Mouse (Mus musculus): Measurements from ENCODE around the gene Clasp2. TPM values are rescaled to one million over a fixed set of nuclear protein-coding genes. Genes with fewer than 3 reads are reported as not detected.
"Not testable (repeated sequence)": the region's sequence is repeated elsewhere in the genome, so short reads cannot be mapped to it uniquely, and the experiment has no call there.

Gene Clasp2
- polyA plus RNA-seq (2015; fragmentation: Nextera tagmentation; extraction: Ambion mirVana): 113 and 117 TPM in 2 replicates

- Histone ChIP-seq H3K27ac (peak within 1 kb of the TSS; percentile 74), H3K4me2 (peak within 1 kb of the TSS; percentile 86), H3K4me1 (replicated peaks) (peaks cover 24% of the 10 kb centered on the region), H3K4me3 (peak within 1 kb of the TSS; percentile 93), H3K9me3 (no peaks in the 10 kb centered on the region), H3K36me3 (no peaks in the 10 kb centered on the region), H3K9ac (peak within 1 kb of the TSS; percentile 79), H3K27me3 (no peaks in the 10 kb centered on the region)
- WGBS: 0% methylated on average over 63 of the region's 63 CpGs
- peak; percentile 95 for ATAC-seq (ENCODE audit: low FRiP score)
These were observed at the start of gene Clasp2 for GRCm38 (mm10) chr9:113741108-113741636. Clasp2 (plus strand) TSS chr9:113741473.

- Histone ChIP-seq H3K27ac (no peak overlapping the region), H3K4me3 (no peak overlapping the region), H3K9me3 (no peaks in the 10 kb centered on the region), H3K9ac (no peak overlapping the region), H3K4me2 (no peak overlapping the region), H3K36me3 (peaks cover 14% of the 10 kb centered on the region), H3K4me1 (replicated peaks) (peaks cover 23% of the 10 kb centered on the region), H3K27me3 (no peaks in the 10 kb centered on the region)
- 92% methylated on average over 5 of the region's 5 CpGs for WGBS
- no peak for ATAC-seq (ENCODE audit: low FRiP score)
These were observed 39.7 kb upstream of the Clasp2 start for GRCm38 (mm10) chr9:113701441-113702160.

- Histone ChIP-seq H3K4me3 (peak overlapping the region; percentile 99; the same call in 1 of the 2 replicates), H3K36me3 (no peaks in the 10 kb centered on the region), H3K27me3 (no peaks in the 10 kb centered on the region), H3K9me3 (no peaks in the 10 kb centered on the region), H3K9ac (peak overlapping the region; percentile 97), H3K4me1 (replicated peaks) (peaks cover 32% of the 10 kb centered on the region), H3K4me2 (peak overlapping the region; percentile 91), H3K27ac (no peak overlapping the region)
- ATAC-seq (ENCODE audit: low FRiP score): no peak
- WGBS: 81% methylated on average over 2 of the region's 2 CpGs
These were observed 35.2 kb upstream of the Clasp2 start for GRCm38 (mm10) chr9:113706108-113706507.

- Histone ChIP-seq H3K27me3 (no peaks in the 10 kb centered on the region), H3K4me3 (peak overlapping the region; percentile 99), H3K4me1 (replicated peaks) (peaks cover 32% of the 10 kb centered on the region), H3K9me3 (no peaks in the 10 kb centered on the region), H3K9ac (peak overlapping the region; percentile 97), H3K27ac (no peak overlapping the region), H3K36me3 (no peaks in the 10 kb centered on the region), H3K4me2 (peak overlapping the region; percentile 91)
- ATAC-seq (ENCODE audit: low FRiP score): no peak
- WGBS: 70% methylated on average over 9 of the region's 9 CpGs
These were observed 34.4 kb upstream of the Clasp2 start for GRCm38 (mm10) chr9:113706841-113707240.

GRCm38 (mm10) chr9:113707481-113708360 is 33.6 kb upstream of the Clasp2 start, which contains the start of gene Pdcd6ip:
Pdcd6ip (minus strand) TSS chr9:113708259.
- Histone ChIP-seq H3K4me1 (replicated peaks) (peaks cover 32% of the 10 kb centered on the region), H3K27me3 (no peaks in the 10 kb centered on the region), H3K9ac (peak within 1 kb of the TSS; percentile 97), H3K9me3 (no peaks in the 10 kb centered on the region), H3K4me3 (peak within 1 kb of the TSS; percentile 99), H3K27ac (peak within 1 kb of the TSS; percentile 85), H3K4me2 (peak within 1 kb of the TSS; percentile 91), H3K36me3 (no peaks in the 10 kb centered on the region)
- WGBS: 2% methylated on average over 67 of the region's 77 CpGs
- ATAC-seq (ENCODE audit: low FRiP score): peak; percentile 93

GRCm38 (mm10) chr9:113708361-113709280 is 32.7 kb upstream of the Clasp2 start:
- 60% methylated on average over 19 of the region's 19 CpGs for WGBS
- Histone ChIP-seq H3K36me3 (no peaks in the 10 kb centered on the region), H3K27ac (peak overlapping the region; percentile 85), H3K9me3 (no peaks in the 10 kb centered on the region), H3K4me2 (peak overlapping the region; percentile 91), H3K27me3 (no peaks in the 10 kb centered on the region), H3K9ac (peak overlapping the region; percentile 97), H3K4me1 (replicated peaks) (peaks cover 32% of the 10 kb centered on the region), H3K4me3 (peak overlapping the region; percentile 99)
- ATAC-seq (ENCODE audit: low FRiP score): peak; percentile 70

- no peak overlapping the region for H3K27ac ChIP-seq
- no peaks in the 10 kb centered on the region for H3K9me3 ChIP-seq
- no peaks in the 10 kb centered on the region for H3K36me3 ChIP-seq
- H3K4me2 ChIP-seq: no peak overlapping the region
- 79% methylated on average over 12 of the region's 12 CpGs for WGBS
- no peak overlapping the region for H3K9ac ChIP-seq
- ATAC-seq (ENCODE audit: low FRiP score): no peak
- no peak overlapping the region for H3K4me3 ChIP-seq
- 0 out of 2 replicates have a peak, but pooled peaks cover 3% of the 10 kb centered on the region for H3K27me3 ChIP-seq
- peaks cover 16% of the 10 kb centered on the region for H3K4me1 ChIP-seq (replicated peaks)
These were observed 30.4 kb upstream of the Clasp2 start for GRCm38 (mm10) chr9:113710871-113711270.

- 41% methylated on average over 5 of the region's 5 CpGs for WGBS
- H3K36me3 ChIP-seq: no peaks in the 10 kb centered on the region
- no peak overlapping the region for H3K9ac ChIP-seq
- no peaks in the 10 kb centered on the region for H3K4me1 ChIP-seq (replicated peaks)
- H3K27ac ChIP-seq: no peak overlapping the region
- no peaks in the 10 kb centered on the region for H3K9me3 ChIP-seq
- no peak overlapping the region for H3K4me2 ChIP-seq
- H3K27me3 ChIP-seq: 0 out of 2 replicates have a peak, but pooled peaks cover 3% of the 10 kb centered on the region
- no peak for ATAC-seq (ENCODE audit: low FRiP score)
- H3K4me3 ChIP-seq: no peak overlapping the region
These were observed 22.2 kb upstream of the Clasp2 start for GRCm38 (mm10) chr9:113719063-113719462.

- Histone ChIP-seq H3K9ac (no peak overlapping the region), H3K4me1 (replicated peaks) (no peaks in the 10 kb centered on the region), H3K36me3 (no peaks in the 10 kb centered on the region), H3K4me3 (no peak overlapping the region), H3K4me2 (no peak overlapping the region), H3K9me3 (no peaks in the 10 kb centered on the region), H3K27me3 (no peaks in the 10 kb centered on the region), H3K27ac (no peak overlapping the region)
- 90% methylated on average over 15 of the region's 15 CpGs for WGBS
- ATAC-seq (ENCODE audit: low FRiP score): no peak
These were observed 16.6 kb upstream of the Clasp2 start for GRCm38 (mm10) chr9:113724646-113725045.

- not testable (repeated sequence) for H3K27ac ChIP-seq; ATAC-seq (ENCODE audit: low FRiP score)
- 94% methylated on average over 5 of the region's 5 CpGs for WGBS
These were observed 15.7 kb upstream of the Clasp2 start for GRCm38 (mm10) chr9:113725609-113726008.

GRCm38 (mm10) chr9:113726131-113726530 is 15.1 kb upstream of the Clasp2 start:
- H3K27ac ChIP-seq: no peak overlapping the region
- no peaks in the 10 kb centered on the region for H3K9me3 ChIP-seq
- no peak overlapping the region for H3K4me3 ChIP-seq
- 80% methylated on average over 3 of the region's 3 CpGs for WGBS
- H3K9ac ChIP-seq: no peak overlapping the region
- no peak overlapping the region for H3K4me2 ChIP-seq
- H3K4me1 ChIP-seq (replicated peaks): no peaks in the 10 kb centered on the region
- ATAC-seq (ENCODE audit: low FRiP score): no peak
- H3K36me3 ChIP-seq: no peaks in the 10 kb centered on the region
- no peaks in the 10 kb centered on the region for H3K27me3 ChIP-seq

More at GRCm38 (mm10) chr9:113725609-113726008, 15.7 kb upstream of the Clasp2 start:
- not testable (repeated sequence) for H3K36me3 ChIP-seq; H3K9ac ChIP-seq; H3K4me2 ChIP-seq; H3K4me3 ChIP-seq; H3K9me3 ChIP-seq; H3K4me1 ChIP-seq (replicated peaks); H3K27me3 ChIP-seq
